Mouse (Mus musculus): ENCODE measurements around the gene Tfr2.

DNA sequence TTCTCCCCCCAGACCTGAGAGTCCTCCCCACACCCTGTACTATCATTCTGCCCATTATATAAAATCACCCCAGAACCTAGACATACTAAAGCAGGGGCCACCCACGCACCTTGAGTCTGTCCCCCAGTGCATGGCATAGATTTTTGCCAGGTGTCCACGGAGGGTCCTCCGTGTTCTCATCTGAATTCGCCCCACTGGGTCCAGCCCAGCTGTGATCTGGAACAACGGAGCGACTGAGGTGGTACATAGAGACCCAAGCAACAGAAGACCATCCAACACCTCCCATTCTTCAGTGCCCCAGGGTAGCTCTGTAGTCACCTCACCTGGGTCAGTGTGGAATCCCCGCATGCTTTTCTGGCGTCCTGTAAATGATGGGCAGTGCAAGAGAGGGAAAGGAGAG is 39.6 kb upstream of the Tfr2 start:
- TF ChIP-seq CTCF (IDR thresholded peaks at IDR 0.05; ENCODE audit: low read depth, low read length) (no peak), POLR2A (IDR thresholded peaks at IDR 0.05; ENCODE audit: extremely low read depth, insufficient read depth, low read length) (no peak)
